Mouse (Mus musculus) cortical plate, adult 2 months (tissue): ENCODE measurements around the gene Tex16.

Experiments used
- CTCF ChIP-seq: fragments of 200-500 bp; IDR thresholded peaks from 2 replicates; pipeline ENCODE4 v1.5.1; 2011; ENCODE audit warnings: mild to moderate bottlenecking, control low read depth, low read length; ENCODE audit not compliant: insufficient read depth; ENCODE audit errors: extremely low read depth
- POLR2A ChIP-seq: fragments of 200-500 bp; IDR thresholded peaks from 2 replicates; pipeline ENCODE4 v1.6.1; 2011; ENCODE audit warnings: mild to moderate bottlenecking, low read length, control low read depth; ENCODE audit not compliant: insufficient read depth; ENCODE audit errors: extremely low read depth

- TF ChIP-seq POLR2A (no peak), CTCF (no peak)
Measured at GRCm38 (mm10) chrX:111999661-112000060, 11.1 kb upstream of the Tex16 start.
